Mouse (Mus musculus): ENCODE measurements at regions not wholly inside any gene's neighbourhood (a gene's known extent, or its start where the extent isn't known, plus 50 kb on each side); places are given as distances from the start of the nearest gene placed in this dataset.

DNA sequence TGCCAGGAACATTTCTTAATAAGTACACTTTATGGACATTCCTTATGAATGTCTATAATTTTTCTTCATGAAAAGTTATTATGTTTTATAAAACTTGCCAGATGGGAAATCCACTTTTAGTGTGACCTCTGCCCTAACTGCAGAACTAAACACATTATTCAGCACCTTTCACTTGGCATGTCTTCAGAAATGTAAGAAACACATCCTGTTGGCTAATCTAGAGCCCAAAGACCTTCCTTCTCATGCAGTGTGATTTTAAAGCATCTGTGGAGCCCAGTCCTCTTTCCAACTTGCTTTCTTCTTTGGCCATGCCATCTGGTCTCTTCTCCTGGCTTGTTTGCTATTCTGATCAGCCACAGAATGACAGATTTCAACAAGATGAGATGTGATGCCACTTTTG lies 163.6 kb upstream of the Ghitm start:
- TF ChIP-seq CTCF (conservative IDR thresholded peaks at IDR 0.05; ENCODE audit: insufficient read depth, insufficient read length, low read depth, low read length) (no peak), POLR2A (IDR thresholded peaks at IDR 0.05; ENCODE audit: low read depth, low read length) (no peak)

Data from kidney, adult 2 months (tissue).